Mouse (Mus musculus): Measurements from ENCODE around the gene Tenm4. TPM values are rescaled to one million over a fixed set of nuclear protein-coding genes. Genes with fewer than 3 reads are reported as not detected.

The Tenm4 gene
- total and polyA plus RNA-seq, 3 experiments = 0.04 to 0.38 TPM; not detected in 1

- H3K4me1 ChIP-seq (ENCODE audit: insufficient read depth, low read depth, low read length) = no peaks in the 10 kb centered on the region
- ATAC-seq (ENCODE audit: extremely low read depth, insufficient number of reproducible peaks, low FRiP score, poor library complexity, severe bottlenecking) (no peak), DNase-seq (ENCODE audit: low spot score) (no peak)
- H3K4me3 ChIP-seq (ENCODE audit: low read depth, low read length) = no peak overlapping the region
- TF ChIP-seq GATA1 (IDR thresholded peaks at IDR 0.05; ENCODE audit: borderline replicate concordance, low read length) (no peak), GATA2 (IDR thresholded peaks at IDR 0.05; ENCODE audit: borderline replicate concordance, low read depth, low read length) (no peak), CTCF (IDR thresholded peaks at IDR 0.05; ENCODE audit: low read depth, low read length) (no peak), POLR2AphosphoS5 (IDR thresholded peaks at IDR 0.05; ENCODE audit: insufficient replicate concordance, low read depth, low read length) (no peak), TAL1 (conservative IDR thresholded peaks at IDR 0.05; ENCODE audit: low read depth, low read length) (no peak)
- no peaks in the 10 kb centered on the region for H3K27me3 ChIP-seq (ENCODE audit: insufficient read depth, low read length)
- H3K9me3 ChIP-seq (replicated peaks) = peaks cover 32% of the 10 kb centered on the region
- no peaks in the 10 kb centered on the region for H3K36me3 ChIP-seq (replicated peaks)
These were observed 306.1 kb downstream of the Tenm4 start for GRCm38 (mm10) chr7:96476987-96477613.

- DNase-seq (ENCODE audit: low spot score) (no peak), ATAC-seq (ENCODE audit: extremely low read depth, insufficient number of reproducible peaks, low FRiP score, poor library complexity, severe bottlenecking) (no peak)
- no peak for TF ChIP-seq CTCF (IDR thresholded peaks at IDR 0.05; ENCODE audit: low read depth, low read length)
- TF ChIP-seq POLR2AphosphoS5 (IDR thresholded peaks at IDR 0.05; ENCODE audit: insufficient replicate concordance, low read depth, low read length) = no peak
- TF ChIP-seq GATA2 (IDR thresholded peaks at IDR 0.05; ENCODE audit: borderline replicate concordance, low read depth, low read length) = no peak
- TF ChIP-seq GATA1 (IDR thresholded peaks at IDR 0.05; ENCODE audit: borderline replicate concordance, low read length) = no peak
- no peak for TF ChIP-seq TAL1 (conservative IDR thresholded peaks at IDR 0.05; ENCODE audit: low read depth, low read length)
- H3K36me3 ChIP-seq (replicated peaks) = no peaks in the 10 kb centered on the region
- no peaks in the 10 kb centered on the region for H3K27me3 ChIP-seq (ENCODE audit: insufficient read depth, low read length)
- H3K4me3 ChIP-seq (ENCODE audit: low read depth, low read length) = no peak overlapping the region
- peaks cover 39% of the 10 kb centered on the region for H3K9me3 ChIP-seq (replicated peaks)
- H3K4me1 ChIP-seq (ENCODE audit: insufficient read depth, low read depth, low read length) = no peaks in the 10 kb centered on the region
These were observed 308.1 kb downstream of the Tenm4 start for GRCm38 (mm10) chr7:96479139-96479538.

DNA sequence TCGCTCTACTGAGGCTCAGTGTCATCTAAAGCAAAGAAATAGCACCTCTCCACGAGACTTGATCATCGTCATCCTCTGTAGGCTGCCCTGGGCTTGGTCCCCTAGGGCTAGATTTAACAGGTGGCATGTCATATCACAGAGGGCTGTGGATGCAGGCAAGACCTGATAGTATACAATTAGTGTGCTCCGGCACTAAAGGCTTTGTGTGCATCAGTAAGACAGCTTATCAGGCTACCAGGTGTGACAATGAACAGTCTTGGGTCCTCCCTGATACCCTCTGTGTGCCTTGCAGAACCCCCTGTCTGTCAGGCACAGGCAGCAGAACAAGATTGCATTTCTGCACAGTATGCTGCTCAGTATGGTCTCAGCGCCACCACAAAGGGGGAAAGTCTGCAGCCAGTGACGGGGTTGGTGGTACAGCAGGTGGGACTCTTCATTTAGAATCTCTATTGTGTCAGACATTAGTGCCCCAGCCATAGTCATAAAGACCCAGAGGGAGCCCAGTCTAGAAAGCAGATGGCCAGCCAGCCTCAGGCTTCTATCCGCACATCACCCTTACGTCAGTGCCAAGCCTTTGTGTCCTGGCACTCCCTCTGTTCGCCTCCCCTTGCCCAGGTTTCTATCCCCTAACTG lies 309.4 kb downstream of the Tenm4 start:
- TF ChIP-seq CTCF (IDR thresholded peaks at IDR 0.05; ENCODE audit: low read depth, low read length) (no peak), TAL1 (conservative IDR thresholded peaks at IDR 0.05; ENCODE audit: low read depth, low read length) (no peak), GATA2 (IDR thresholded peaks at IDR 0.05; ENCODE audit: borderline replicate concordance, low read depth, low read length) (no peak), GATA1 (IDR thresholded peaks at IDR 0.05; ENCODE audit: borderline replicate concordance, low read length) (no peak), POLR2AphosphoS5 (IDR thresholded peaks at IDR 0.05; ENCODE audit: insufficient replicate concordance, low read depth, low read length) (no peak)
- Histone ChIP-seq H3K4me1 (ENCODE audit: insufficient read depth, low read depth, low read length) (no peaks in the 10 kb centered on the region), H3K27me3 (ENCODE audit: insufficient read depth, low read length) (no peaks in the 10 kb centered on the region), H3K4me3 (ENCODE audit: low read depth, low read length) (no peak overlapping the region), H3K9me3 (replicated peaks) (peaks cover 43% of the 10 kb centered on the region), H3K36me3 (replicated peaks) (no peaks in the 10 kb centered on the region)
- DNase-seq (ENCODE audit: low spot score) = no peak
- no peak for ATAC-seq (ENCODE audit: extremely low read depth, insufficient number of reproducible peaks, low FRiP score, poor library complexity, severe bottlenecking)

DNA sequence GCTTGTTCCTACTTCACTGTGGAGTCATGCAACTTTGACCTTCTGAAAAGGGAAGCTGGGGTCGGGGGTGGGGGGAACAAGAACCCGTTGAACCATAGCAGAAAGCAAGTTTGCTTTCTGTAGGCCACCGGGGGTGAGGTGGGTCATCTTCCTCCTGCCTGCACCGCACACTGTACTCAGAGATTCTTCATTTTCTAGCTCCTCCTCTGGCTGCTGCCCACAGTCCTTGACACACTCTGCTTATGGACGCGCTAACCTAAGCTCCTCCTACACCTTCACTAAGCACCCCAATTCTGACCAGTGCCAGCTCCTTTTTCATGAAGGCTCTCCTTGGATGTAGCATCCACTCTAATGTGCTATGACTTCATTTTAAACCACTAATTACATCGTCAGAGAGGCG lies 311.9 kb downstream of the Tenm4 start:
- H3K9me3 ChIP-seq (replicated peaks) = peaks cover 34% of the 10 kb centered on the region
- H3K27me3 ChIP-seq (ENCODE audit: insufficient read depth, low read length) = no peaks in the 10 kb centered on the region
- DNase-seq (ENCODE audit: low spot score) (no peak), ATAC-seq (ENCODE audit: extremely low read depth, insufficient number of reproducible peaks, low FRiP score, poor library complexity, severe bottlenecking) (no peak)
- H3K4me3 ChIP-seq (ENCODE audit: low read depth, low read length) = no peak overlapping the region
- no peaks in the 10 kb centered on the region for H3K36me3 ChIP-seq (replicated peaks)
- H3K4me1 ChIP-seq (ENCODE audit: insufficient read depth, low read depth, low read length) = no peaks in the 10 kb centered on the region
- TF ChIP-seq GATA2 (IDR thresholded peaks at IDR 0.05; ENCODE audit: borderline replicate concordance, low read depth, low read length) = no peak
- no peak for TF ChIP-seq TAL1 (conservative IDR thresholded peaks at IDR 0.05; ENCODE audit: low read depth, low read length)
- TF ChIP-seq POLR2AphosphoS5 (IDR thresholded peaks at IDR 0.05; ENCODE audit: insufficient replicate concordance, low read depth, low read length) = no peak
- no peak for TF ChIP-seq CTCF (IDR thresholded peaks at IDR 0.05; ENCODE audit: low read depth, low read length)
- no peak for TF ChIP-seq GATA1 (IDR thresholded peaks at IDR 0.05; ENCODE audit: borderline replicate concordance, low read length)

GRCm38 (mm10) chr7:96484006-96484581 lies 313.0 kb downstream of the Tenm4 start:
- H3K4me3 ChIP-seq (ENCODE audit: low read depth, low read length) = no peak overlapping the region
- DNase-seq (ENCODE audit: low spot score) (no peak), ATAC-seq (ENCODE audit: extremely low read depth, insufficient number of reproducible peaks, low FRiP score, poor library complexity, severe bottlenecking) (no peak; the same call in 1 of the 2 replicates)
- no peak for TF ChIP-seq POLR2AphosphoS5 (IDR thresholded peaks at IDR 0.05; ENCODE audit: insufficient replicate concordance, low read depth, low read length)
- no peak for TF ChIP-seq GATA1 (IDR thresholded peaks at IDR 0.05; ENCODE audit: borderline replicate concordance, low read length)
- TF ChIP-seq GATA2 (IDR thresholded peaks at IDR 0.05; ENCODE audit: borderline replicate concordance, low read depth, low read length) = no peak
- TF ChIP-seq TAL1 (conservative IDR thresholded peaks at IDR 0.05; ENCODE audit: low read depth, low read length) = no peak
- no peak for TF ChIP-seq CTCF (IDR thresholded peaks at IDR 0.05; ENCODE audit: low read depth, low read length)
- peaks cover 36% of the 10 kb centered on the region for H3K9me3 ChIP-seq (replicated peaks)
- no peaks in the 10 kb centered on the region for H3K4me1 ChIP-seq (ENCODE audit: insufficient read depth, low read depth, low read length)
- no peaks in the 10 kb centered on the region for H3K36me3 ChIP-seq (replicated peaks)
- no peaks in the 10 kb centered on the region for H3K27me3 ChIP-seq (ENCODE audit: insufficient read depth, low read length)

GRCm38 (mm10) chr7:96489348-96490076 lies 318.5 kb downstream of the Tenm4 start:
- no peaks in the 10 kb centered on the region for H3K27me3 ChIP-seq (ENCODE audit: insufficient read depth, low read length)
- H3K36me3 ChIP-seq (replicated peaks) = no peaks in the 10 kb centered on the region
- H3K9me3 ChIP-seq (replicated peaks) = peaks cover 48% of the 10 kb centered on the region
- ATAC-seq (ENCODE audit: extremely low read depth, insufficient number of reproducible peaks, low FRiP score, poor library complexity, severe bottlenecking) (no peak), DNase-seq (ENCODE audit: low spot score) (no peak)
- no peaks in the 10 kb centered on the region for H3K4me1 ChIP-seq (ENCODE audit: insufficient read depth, low read depth, low read length)
- no peak for TF ChIP-seq CTCF (IDR thresholded peaks at IDR 0.05; ENCODE audit: low read depth, low read length)
- no peak for TF ChIP-seq GATA1 (IDR thresholded peaks at IDR 0.05; ENCODE audit: borderline replicate concordance, low read length)
- TF ChIP-seq GATA2 (IDR thresholded peaks at IDR 0.05; ENCODE audit: borderline replicate concordance, low read depth, low read length) = no peak
- TF ChIP-seq POLR2AphosphoS5 (IDR thresholded peaks at IDR 0.05; ENCODE audit: insufficient replicate concordance, low read depth, low read length) = no peak
- no peak for TF ChIP-seq TAL1 (conservative IDR thresholded peaks at IDR 0.05; ENCODE audit: low read depth, low read length)
- H3K4me3 ChIP-seq (ENCODE audit: low read depth, low read length) = no peak overlapping the region

Measured in G1E (cell line).